Mouse (Mus musculus): ENCODE data around the gene Crispld2. TPM values are rescaled to one million over a fixed set of nuclear protein-coding genes. Genes with fewer than 3 reads are reported as not detected.

Gene Crispld2
- polyA plus RNA-seq, 1 experiment = 7.6 TPM

- Histone ChIP-seq H3K4me1 (replicated peaks; ENCODE audit: control insufficient read depth, insufficient read depth, low read length) (peaks cover 30% of the 10 kb centered on the region), H3K36me3 (ENCODE audit: control insufficient read depth, insufficient read depth, low read length) (no peaks in the 10 kb centered on the region), H3K27ac (ENCODE audit: control insufficient read depth, insufficient read depth, low read length) (peak overlapping the region; percentile 48), H3K27me3 (ENCODE audit: control insufficient read depth, insufficient read depth, low read length) (no peaks in the 10 kb centered on the region), H3K4me3 (ENCODE audit: control insufficient read depth, insufficient read depth, low read length) (no peak overlapping the region)
- WGBS = 93% methylated on average over 14 of the region's 14 CpGs
- TF ChIP-seq CTCF (IDR thresholded peaks at IDR 0.05; ENCODE audit: borderline replicate concordance, control insufficient read depth, extremely low read depth, insufficient read depth, low read length, poor library complexity) (no peak), POLR2A (IDR thresholded peaks at IDR 0.05; ENCODE audit: control insufficient read depth, extremely low read depth, insufficient read depth, low read length, poor library complexity) (no peak)
- no peak for DNase-seq
Measured at GRCm38 (mm10) chr8:120062742-120063141, 70.5 kb downstream of the Crispld2 start.

- WGBS = 15% methylated on average over 3 of the region's 3 CpGs
- Histone ChIP-seq H3K4me3 (ENCODE audit: control insufficient read depth, insufficient read depth, low read length) (no peak overlapping the region), H3K36me3 (ENCODE audit: control insufficient read depth, insufficient read depth, low read length) (no peaks in the 10 kb centered on the region), H3K27ac (ENCODE audit: control insufficient read depth, insufficient read depth, low read length) (peak overlapping the region; percentile 80), H3K4me1 (replicated peaks; ENCODE audit: control insufficient read depth, insufficient read depth, low read length) (peaks cover 36% of the 10 kb centered on the region), H3K27me3 (ENCODE audit: control insufficient read depth, insufficient read depth, low read length) (no peaks in the 10 kb centered on the region)
- TF ChIP-seq POLR2A (IDR thresholded peaks at IDR 0.05; ENCODE audit: control insufficient read depth, extremely low read depth, insufficient read depth, low read length, poor library complexity) (no peak), CTCF (IDR thresholded peaks at IDR 0.05; ENCODE audit: borderline replicate concordance, control insufficient read depth, extremely low read depth, insufficient read depth, low read length, poor library complexity) (no peak)
- DNase-seq = peak; percentile 56
Measured at GRCm38 (mm10) chr8:120063326-120063725, 71.1 kb downstream of the Crispld2 start.

GRCm38 (mm10) chr8:120065611-120066010 is 73.4 kb downstream of the Crispld2 start:
- peaks cover 40% of the 10 kb centered on the region for H3K4me1 ChIP-seq (replicated peaks; ENCODE audit: control insufficient read depth, insufficient read depth, low read length)
- H3K4me3 ChIP-seq (ENCODE audit: control insufficient read depth, insufficient read depth, low read length) = no peak overlapping the region
- no peaks in the 10 kb centered on the region for H3K27me3 ChIP-seq (ENCODE audit: control insufficient read depth, insufficient read depth, low read length)
- no peak for DNase-seq
- H3K36me3 ChIP-seq (ENCODE audit: control insufficient read depth, insufficient read depth, low read length) = no peaks in the 10 kb centered on the region
- no peak for TF ChIP-seq POLR2A (IDR thresholded peaks at IDR 0.05; ENCODE audit: control insufficient read depth, extremely low read depth, insufficient read depth, low read length, poor library complexity)
- no peak for TF ChIP-seq CTCF (IDR thresholded peaks at IDR 0.05; ENCODE audit: borderline replicate concordance, control insufficient read depth, extremely low read depth, insufficient read depth, low read length, poor library complexity)
- H3K27ac ChIP-seq (ENCODE audit: control insufficient read depth, insufficient read depth, low read length) = no peak overlapping the region
- WGBS = 97% methylated on average over 8 of the region's 8 CpGs

GRCm38 (mm10) chr8:120066226-120066625 is 74.0 kb downstream of the Crispld2 start:
- Histone ChIP-seq H3K4me3 (ENCODE audit: control insufficient read depth, insufficient read depth, low read length) (no peak overlapping the region), H3K4me1 (replicated peaks; ENCODE audit: control insufficient read depth, insufficient read depth, low read length) (peaks cover 41% of the 10 kb centered on the region), H3K27ac (ENCODE audit: control insufficient read depth, insufficient read depth, low read length) (no peak overlapping the region), H3K27me3 (ENCODE audit: control insufficient read depth, insufficient read depth, low read length) (no peaks in the 10 kb centered on the region), H3K36me3 (ENCODE audit: control insufficient read depth, insufficient read depth, low read length) (no peaks in the 10 kb centered on the region)
- TF ChIP-seq POLR2A (IDR thresholded peaks at IDR 0.05; ENCODE audit: control insufficient read depth, extremely low read depth, insufficient read depth, low read length, poor library complexity) (no peak), CTCF (IDR thresholded peaks at IDR 0.05; ENCODE audit: borderline replicate concordance, control insufficient read depth, extremely low read depth, insufficient read depth, low read length, poor library complexity) (no peak)
- DNase-seq = no peak
- 96% methylated on average over 4 of the region's 4 CpGs for WGBS

- DNase-seq = peak; percentile 42
- WGBS = 23% methylated on average over 19 of the region's 19 CpGs
- no peaks in the 10 kb centered on the region for H3K27me3 ChIP-seq (ENCODE audit: control insufficient read depth, insufficient read depth, low read length)
- H3K4me3 ChIP-seq (ENCODE audit: control insufficient read depth, insufficient read depth, low read length) = no peak overlapping the region
- peaks cover 37% of the 10 kb centered on the region for H3K4me1 ChIP-seq (replicated peaks; ENCODE audit: control insufficient read depth, insufficient read depth, low read length)
- H3K36me3 ChIP-seq (ENCODE audit: control insufficient read depth, insufficient read depth, low read length) = no peaks in the 10 kb centered on the region
- H3K27ac ChIP-seq (ENCODE audit: control insufficient read depth, insufficient read depth, low read length) = peak overlapping the region; percentile 90
- TF ChIP-seq POLR2A (IDR thresholded peaks at IDR 0.05; ENCODE audit: control insufficient read depth, extremely low read depth, insufficient read depth, low read length, poor library complexity) (0 out of 2 replicates have a peak, but pooled peaks have one; percentile 11), CTCF (IDR thresholded peaks at IDR 0.05; ENCODE audit: borderline replicate concordance, control insufficient read depth, extremely low read depth, insufficient read depth, low read length, poor library complexity) (no peak)
Measured at GRCm38 (mm10) chr8:120067936-120068668, 75.9 kb downstream of the Crispld2 start.

- Histone ChIP-seq H3K27me3 (ENCODE audit: control insufficient read depth, insufficient read depth, low read length) (no peaks in the 10 kb centered on the region), H3K36me3 (ENCODE audit: control insufficient read depth, insufficient read depth, low read length) (no peaks in the 10 kb centered on the region), H3K27ac (ENCODE audit: control insufficient read depth, insufficient read depth, low read length) (no peak overlapping the region), H3K4me1 (replicated peaks; ENCODE audit: control insufficient read depth, insufficient read depth, low read length) (peaks cover 25% of the 10 kb centered on the region), H3K4me3 (ENCODE audit: control insufficient read depth, insufficient read depth, low read length) (no peak overlapping the region)
- WGBS = 27% methylated on average over 4 of the region's 4 CpGs
- TF ChIP-seq POLR2A (IDR thresholded peaks at IDR 0.05; ENCODE audit: control insufficient read depth, extremely low read depth, insufficient read depth, low read length, poor library complexity) (no peak), CTCF (IDR thresholded peaks at IDR 0.05; ENCODE audit: borderline replicate concordance, control insufficient read depth, extremely low read depth, insufficient read depth, low read length, poor library complexity) (peak; percentile 82; the same call in 1 of the 2 replicates)
- peak; percentile 77 for DNase-seq
Measured at GRCm38 (mm10) chr8:120071684-120072083, 79.4 kb downstream of the Crispld2 start.
